Mouse (Mus musculus): ENCODE results near the gene Lce1j.

DNA sequence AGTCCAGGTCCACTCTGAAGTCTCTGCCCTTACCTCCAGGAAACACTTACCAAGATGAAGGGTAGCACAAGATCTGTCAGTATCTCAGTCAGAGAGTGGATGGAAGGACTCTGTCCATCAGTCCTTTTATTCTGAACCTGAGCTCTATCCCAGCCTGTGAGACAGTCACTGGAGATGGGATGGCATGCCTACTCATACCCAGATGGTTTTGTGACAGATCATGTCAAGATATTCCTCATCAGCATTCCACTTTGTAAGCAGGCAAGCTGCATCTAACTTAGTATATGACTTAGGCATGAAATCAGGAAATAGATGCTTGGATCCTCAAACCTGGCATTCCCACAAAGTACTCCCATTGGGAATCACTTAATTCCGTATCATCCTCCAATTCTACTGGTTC lies 11.5 kb downstream of the Lce1j start, which contains the start of gene Lce1i:
- TF ChIP-seq CTCF (IDR thresholded peaks at IDR 0.05; ENCODE audit: control insufficient read depth, insufficient read depth, insufficient replicate concordance, low read depth, low read length), result no peak
- TF ChIP-seq POLR2A (IDR thresholded peaks at IDR 0.05; ENCODE audit: control insufficient read depth, low read depth, low read length), result no peak
